Mouse (Mus musculus) hindbrain, embryonic 11.5 days (tissue): ENCODE measurements around the gene Tcea3. TPM values are rescaled to one million over a fixed set of nuclear protein-coding genes. Genes with fewer than 3 reads are reported as not detected.

Experiments used
- ATAC-seq: fragments of 200-750 bp; cut with Nextera tagmentation; 2 replicates; pipeline ENCODE4 v1.8.0; 2017; ENCODE audit warnings: mild to moderate bottlenecking, moderate TSS enrichment, moderate library complexity; ENCODE audit not compliant: low FRiP score
- DNase-seq: peaks from one replicate; pipeline ENCODE4 v3.0.0-alpha.2; 2015; ENCODE audit warnings: low spot score
- H3K27ac ChIP-seq: fragments of 300-500 bp; sonication (generic); 2 replicates; pipeline ENCODE4 v1.5.1; 2014; ENCODE audit warnings: mild to moderate bottlenecking, low read depth, low read length
- H3K27me3 ChIP-seq: fragments of 300-500 bp; sonication (generic); 2 replicates; pipeline ENCODE4 v1.6.1; 2014; ENCODE audit warnings: mild to moderate bottlenecking, low read length, moderate library complexity, mixed read lengths; ENCODE audit not compliant: control insufficient read depth, insufficient read depth
- H3K36me3 ChIP-seq: fragments of 300-500 bp; sonication (generic); 2 replicates; pipeline ENCODE4 v1.6.1; 2014; ENCODE audit warnings: mild to moderate bottlenecking, low read length, moderate library complexity, mixed read lengths; ENCODE audit not compliant: control insufficient read depth, insufficient read depth
- H3K4me1 ChIP-seq: fragments of 300-500 bp; sonication (generic); replicated peaks from 2 replicates; pipeline ENCODE4 v1.6.1; 2014; ENCODE audit warnings: low read length, mixed read lengths; ENCODE audit not compliant: control insufficient read depth, insufficient read depth
- H3K4me2 ChIP-seq: fragments of 300-500 bp; sonication (generic); replicated peaks from 2 replicates; pipeline ENCODE4 v1.6.1; 2014; ENCODE audit warnings: mild to moderate bottlenecking, low read depth, low read length
- H3K4me3 ChIP-seq: fragments of 300-500 bp; sonication (generic); 2 replicates; pipeline ENCODE4 v1.5.1; 2014; ENCODE audit warnings: low read depth, low read length
- H3K9ac ChIP-seq: fragments of 300-500 bp; sonication (generic); 2 replicates; pipeline ENCODE4 v1.6.1; 2014; ENCODE audit warnings: low read depth, low read length
- H3K9me3 ChIP-seq: fragments of 300-500 bp; sonication (generic); 2 replicates; pipeline ENCODE4 v1.6.1; 2016; ENCODE audit warnings: low read length; ENCODE audit not compliant: control insufficient read depth
- WGBS: fragments of 180-500 bp; shearing (Covaris S2); extraction: QIAGEN DNeasy Blood & Tissue Kit; methylation state at CpG from one replicate; pipeline ENCODE4 v1.1.7; 2014; 5-methylcytosine and 5-hydroxymethylcytosine counted together
- polyA plus RNA-seq: library from polyadenylated mRNA; unstranded; fragments of >200 nt; fragmentation: Nextera tagmentation; extraction: Ambion mirVana; gene quantifications from 2 replicates; pipeline ENCODE4 v1.2.1, GENCODE M21; 2014

The Tcea3 gene
- polyA plus RNA-seq, 1 experiment from 2014 or later: 5.2 TPM

GRCm38 (mm10) chr4:136213629-136214028, 33.9 kb upstream of the Tcea3 start:
- no peak overlapping the region for H3K9ac ChIP-seq
- H3K36me3 ChIP-seq: no peaks in the 10 kb centered on the region
- H3K4me2 ChIP-seq: no peak overlapping the region
- H3K4me3 ChIP-seq: no peak overlapping the region
- whole genome bisulfite sequencing: 85% methylated on average over 7 of the region's 7 CpGs
- no peak for ATAC-seq
- H3K9me3 ChIP-seq: no peaks in the 10 kb centered on the region
- H3K4me1 ChIP-seq: no peaks in the 10 kb centered on the region; the same call in none of the 2 replicates
- no peak for DNase-seq
- H3K27ac ChIP-seq: no peak overlapping the region
- no peaks in the 10 kb centered on the region for H3K27me3 ChIP-seq

GRCm38 (mm10) chr4:136214828-136215227, 32.7 kb upstream of the Tcea3 start:
- H3K4me3 ChIP-seq: no peak overlapping the region
- peaks cover 8% of the 10 kb centered on the region; the same call in 1 of the 2 replicates for H3K27me3 ChIP-seq
- peaks cover 4% of the 10 kb centered on the region for H3K4me1 ChIP-seq
- no peak overlapping the region for H3K4me2 ChIP-seq
- no peak overlapping the region for H3K9ac ChIP-seq
- no peaks in the 10 kb centered on the region for H3K9me3 ChIP-seq
- H3K36me3 ChIP-seq: no peaks in the 10 kb centered on the region
- 88% methylated on average over 8 of the region's 8 CpGs for WGBS
- no peak for ATAC-seq
- no peak overlapping the region for H3K27ac ChIP-seq
- DNase-seq: no peak

- DNase-seq (no peak), ATAC-seq (no peak)
- H3K4me2 ChIP-seq: no peak overlapping the region
- H3K9me3 ChIP-seq: no peaks in the 10 kb centered on the region
- 89% methylated on average over 8 of the region's 8 CpGs for WGBS
- H3K9ac ChIP-seq: no peak overlapping the region
- peaks cover 14% of the 10 kb centered on the region; the same call in 1 of the 2 replicates for H3K27me3 ChIP-seq
- H3K4me1 ChIP-seq: peaks cover 4% of the 10 kb centered on the region
- no peak overlapping the region for H3K27ac ChIP-seq
- H3K36me3 ChIP-seq: no peaks in the 10 kb centered on the region
- H3K4me3 ChIP-seq: no peak overlapping the region
Measured at GRCm38 (mm10) chr4:136215576-136215975, 32.0 kb upstream of the Tcea3 start.

GRCm38 (mm10) chr4:136217063-136217462, 30.5 kb upstream of the Tcea3 start:
- no peaks in the 10 kb centered on the region for H3K36me3 ChIP-seq
- H3K9me3 ChIP-seq: no peaks in the 10 kb centered on the region
- no peak for DNase-seq
- H3K27ac ChIP-seq: no peak overlapping the region
- H3K27me3 ChIP-seq: peaks cover 14% of the 10 kb centered on the region; the same call in 1 of the 2 replicates
- no peak overlapping the region for H3K9ac ChIP-seq
- WGBS: 65% methylated on average over 10 of the region's 10 CpGs
- no peak overlapping the region for H3K4me2 ChIP-seq
- no peak for ATAC-seq
- H3K4me1 ChIP-seq: peaks cover 4% of the 10 kb centered on the region
- H3K4me3 ChIP-seq: no peak overlapping the region

- ATAC-seq (no peak), DNase-seq (peak; percentile 52)
Measured at GRCm38 (mm10) chr4:136218595-136219214, 28.8 kb upstream of the Tcea3 start.

GRCm38 (mm10) chr4:136220133-136220775, 27.3 kb upstream of the Tcea3 start:
- ATAC-seq (no peak), DNase-seq (peak; percentile 33)
- H3K4me1 ChIP-seq: peaks cover 12% of the 10 kb centered on the region
- no peaks in the 10 kb centered on the region for H3K9me3 ChIP-seq
- 8% methylated on average over 17 of the region's 17 CpGs for WGBS
- H3K4me2 ChIP-seq: peak overlapping the region; percentile 11; the same call in 1 of the 2 replicates
- peak overlapping the region; percentile 36; the same call in 1 of the 2 replicates for H3K27ac ChIP-seq
- no peaks in the 10 kb centered on the region for H3K36me3 ChIP-seq
- H3K9ac ChIP-seq: no peak overlapping the region
- peaks cover 14% of the 10 kb centered on the region; the same call in 1 of the 2 replicates for H3K27me3 ChIP-seq
- H3K4me3 ChIP-seq: no peak overlapping the region

More at GRCm38 (mm10) chr4:136218595-136219214, 28.8 kb upstream of the Tcea3 start:
- H3K9ac ChIP-seq: peak overlapping the region; percentile 43
- H3K27me3 ChIP-seq: peaks cover 14% of the 10 kb centered on the region; the same call in 1 of the 2 replicates
- H3K27ac ChIP-seq: peak overlapping the region; percentile 20; the same call in 1 of the 2 replicates
- H3K36me3 ChIP-seq: no peaks in the 10 kb centered on the region
- peaks cover 4% of the 10 kb centered on the region for H3K4me1 ChIP-seq
- no peaks in the 10 kb centered on the region for H3K9me3 ChIP-seq
- no peak overlapping the region for H3K4me3 ChIP-seq
- WGBS: 12% methylated on average over 18 of the region's 18 CpGs
- peak overlapping the region; percentile 15; the same call in 1 of the 2 replicates for H3K4me2 ChIP-seq

- H3K9ac ChIP-seq: no peak overlapping the region
- H3K4me1 ChIP-seq: peaks cover 12% of the 10 kb centered on the region; the same call in 1 of the 2 replicates
- DNase-seq: peak; percentile 61
- H3K27me3 ChIP-seq: peaks cover 14% of the 10 kb centered on the region; the same call in 1 of the 2 replicates
- H3K27ac ChIP-seq: peak overlapping the region; percentile 60
- WGBS: 62% methylated on average over 13 of the region's 13 CpGs
- H3K4me3 ChIP-seq: no peak overlapping the region
- H3K9me3 ChIP-seq: no peaks in the 10 kb centered on the region
- no peak overlapping the region for H3K4me2 ChIP-seq
- no peaks in the 10 kb centered on the region for H3K36me3 ChIP-seq
- peak; percentile 53; the same call in 1 of the 2 replicates for ATAC-seq
Measured at GRCm38 (mm10) chr4:136223549-136224239, 23.8 kb upstream of the Tcea3 start.

GRCm38 (mm10) chr4:136224240-136224559, 23.3 kb upstream of the Tcea3 start:
- 60% methylated on average over 4 of the region's 5 CpGs for WGBS
- H3K4me2 ChIP-seq: no peak overlapping the region
- no peak for ATAC-seq
- peaks cover 8% of the 10 kb centered on the region; the same call in 1 of the 2 replicates for H3K4me1 ChIP-seq
- H3K27ac ChIP-seq: peak overlapping the region; percentile 60
- H3K36me3 ChIP-seq: no peaks in the 10 kb centered on the region
- no peaks in the 10 kb centered on the region for H3K9me3 ChIP-seq
- peaks cover 11% of the 10 kb centered on the region; the same call in 1 of the 2 replicates for H3K27me3 ChIP-seq
- H3K4me3 ChIP-seq: no peak overlapping the region
- DNase-seq: no peak
- 0 out of 2 replicates have a peak overlapping the region, but pooled peaks have one; percentile 11 for H3K9ac ChIP-seq
